Mouse (Mus musculus): ENCODE results near the gene Ugt1a5. TPM values are rescaled to one million over a fixed set of nuclear protein-coding genes. Genes with fewer than 3 reads are reported as not detected.

Ugt1a5 gene
- total RNA-seq, 1 experiment = not detected

DNA sequence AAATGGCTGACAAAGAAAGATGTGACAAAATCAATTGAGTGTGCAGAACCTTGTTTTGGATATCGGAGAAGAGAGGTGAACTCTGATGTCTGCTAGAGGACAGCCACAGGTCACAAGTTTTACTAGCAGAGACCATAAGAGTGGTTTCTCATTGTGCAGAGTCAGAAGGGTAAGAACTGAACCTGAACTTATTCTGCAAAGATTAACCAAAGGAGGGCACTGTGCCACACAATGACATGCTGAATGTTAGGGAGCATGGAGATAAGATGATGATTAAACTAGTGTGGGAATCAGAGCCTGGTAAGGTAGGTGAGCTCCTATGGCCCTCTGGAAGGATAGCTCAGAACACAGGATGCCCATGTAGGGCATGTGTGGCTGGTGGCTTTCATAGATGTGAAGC is 29.9 kb downstream of the Ugt1a5 start:
- in situ Hi-C loops (cut with MboI; ENCODE audit: low sequenced_read_pairs in 2 of 2, unreplicated experiment in 2 of 2) = no loop called here
- no peak for TF ChIP-seq CHD2 (IDR thresholded peaks at IDR 0.05; ENCODE audit: low read depth, low read length)
- TF ChIP-seq HCFC1 (IDR thresholded peaks at IDR 0.05; ENCODE audit: borderline replicate concordance, insufficient read depth, low read length) = no peak
- no peak for TF ChIP-seq ZNF384 (IDR thresholded peaks at IDR 0.05; ENCODE audit: low read depth, low read length)
- TF ChIP-seq MAFK (IDR thresholded peaks at IDR 0.05; ENCODE audit: insufficient read depth, low read depth, low read length) = no peak
- TF ChIP-seq ZC3H11A (IDR thresholded peaks at IDR 0.05; ENCODE audit: borderline replicate concordance, low read depth, low read length) = no peak
- Histone ChIP-seq H3K4me1 (ENCODE audit: control insufficient read depth in 2 of 2, insufficient read depth in 2 of 2, low read length in 2 of 2, poor library complexity in 1 of 2) (peaks cover 0 to 2% of the 10 kb centered on the region in 2 experiments; a peak in 1 of 4 replicates), H3K9ac (ENCODE audit: insufficient read depth, low read depth, low read length, poor library complexity, severe bottlenecking) (no peak overlapping the region), H3K27ac (ENCODE audit: insufficient read depth, low read depth, low read length, poor library complexity, severe bottlenecking) (no peak overlapping the region), H3K36me3 (ENCODE audit: control insufficient read depth, insufficient read depth, low read length, poor library complexity, severe bottlenecking) (no peaks in the 10 kb centered on the region), H3K4me3 (ENCODE audit: insufficient read depth in 1 of 2, low read depth in 1 of 2, low read length in 2 of 2, poor library complexity in 1 of 2, severe bottlenecking in 1 of 2) (no peak overlapping the region), H3K9me3 (ENCODE audit: control insufficient read depth, insufficient read depth, low read depth, low read length) (no peaks in the 10 kb centered on the region)
- DNase-seq (ENCODE audit: low read depth, low spot score) = no peak

DNA sequence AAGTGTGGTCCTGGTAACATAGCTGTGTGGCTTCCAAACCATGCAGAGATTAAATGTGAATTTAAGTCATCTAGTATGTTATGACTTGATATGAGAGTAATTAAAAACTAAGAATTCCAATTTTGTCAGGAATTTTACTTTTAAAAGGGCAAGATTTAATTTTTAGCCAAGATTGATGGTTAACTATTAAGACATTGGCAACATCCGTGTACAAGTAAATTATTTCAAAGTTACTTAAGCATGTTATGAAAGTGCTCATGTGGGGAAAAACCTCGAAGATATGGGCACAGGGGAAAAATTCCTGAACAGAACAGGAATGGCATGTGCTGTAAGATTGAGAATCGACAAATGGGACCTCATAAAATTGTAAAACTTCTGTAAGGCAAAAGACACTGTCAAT is 31.6 kb downstream of the Ugt1a5 start:
- no peak for DNase-seq (ENCODE audit: low read depth, low spot score)
- in situ Hi-C loops (cut with MboI; ENCODE audit: low sequenced_read_pairs in 2 of 2, unreplicated experiment in 2 of 2) = no loop called here
- H3K27ac ChIP-seq (ENCODE audit: insufficient read depth, low read depth, low read length, poor library complexity, severe bottlenecking) = no peak overlapping the region
- H3K4me3 ChIP-seq (ENCODE audit: insufficient read depth in 1 of 2, low read depth in 1 of 2, low read length in 2 of 2, poor library complexity in 1 of 2, severe bottlenecking in 1 of 2) = no peak overlapping the region
- peaks cover 0 to under 1% of the 10 kb centered on the region in 2 experiments; a peak in 1 of 4 replicates for H3K4me1 ChIP-seq (ENCODE audit: control insufficient read depth in 2 of 2, insufficient read depth in 2 of 2, low read length in 2 of 2, poor library complexity in 1 of 2)
- no peak overlapping the region for H3K9ac ChIP-seq (ENCODE audit: insufficient read depth, low read depth, low read length, poor library complexity, severe bottlenecking)
- H3K36me3 ChIP-seq (ENCODE audit: control insufficient read depth, insufficient read depth, low read length, poor library complexity, severe bottlenecking) = no peaks in the 10 kb centered on the region
- TF ChIP-seq ZC3H11A (IDR thresholded peaks at IDR 0.05; ENCODE audit: borderline replicate concordance, low read depth, low read length) (no peak), ZNF384 (IDR thresholded peaks at IDR 0.05; ENCODE audit: low read depth, low read length) (no peak), CHD2 (IDR thresholded peaks at IDR 0.05; ENCODE audit: low read depth, low read length) (no peak), HCFC1 (IDR thresholded peaks at IDR 0.05; ENCODE audit: borderline replicate concordance, insufficient read depth, low read length) (no peak), MAFK (IDR thresholded peaks at IDR 0.05; ENCODE audit: insufficient read depth, low read depth, low read length) (no peak)
- no peaks in the 10 kb centered on the region for H3K9me3 ChIP-seq (ENCODE audit: control insufficient read depth, insufficient read depth, low read depth, low read length)

DNA sequence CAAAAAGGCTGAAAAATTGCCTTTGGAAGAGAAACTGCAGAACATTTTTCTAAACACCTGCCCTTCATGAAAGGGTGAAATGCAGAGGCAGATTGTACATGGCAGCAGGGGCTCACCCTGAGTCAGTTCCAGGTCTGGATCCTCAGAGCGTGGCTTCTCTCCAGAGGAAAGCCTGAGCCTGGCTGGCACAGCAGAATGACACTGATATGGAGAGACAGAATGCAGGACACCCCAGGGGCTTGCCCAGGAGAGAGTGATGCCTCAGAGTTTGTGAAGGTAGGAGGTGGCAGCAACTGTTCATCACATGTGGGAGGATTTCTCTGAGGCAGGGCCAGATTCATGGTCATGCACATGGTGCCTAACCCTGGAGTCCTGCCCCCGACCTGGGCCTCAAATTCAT is 34.2 kb downstream of the Ugt1a5 start:
- TF ChIP-seq CHD2 (IDR thresholded peaks at IDR 0.05; ENCODE audit: low read depth, low read length) = no peak
- TF ChIP-seq HCFC1 (IDR thresholded peaks at IDR 0.05; ENCODE audit: borderline replicate concordance, insufficient read depth, low read length) = no peak
- no peak for TF ChIP-seq ZC3H11A (IDR thresholded peaks at IDR 0.05; ENCODE audit: borderline replicate concordance, low read depth, low read length)
- no peak for TF ChIP-seq MAFK (IDR thresholded peaks at IDR 0.05; ENCODE audit: insufficient read depth, low read depth, low read length)
- TF ChIP-seq ZNF384 (IDR thresholded peaks at IDR 0.05; ENCODE audit: low read depth, low read length) = no peak
- Histone ChIP-seq H3K9ac (ENCODE audit: insufficient read depth, low read depth, low read length, poor library complexity, severe bottlenecking) (no peak overlapping the region), H3K9me3 (ENCODE audit: control insufficient read depth, insufficient read depth, low read depth, low read length) (no peaks in the 10 kb centered on the region), H3K4me1 (ENCODE audit: control insufficient read depth in 2 of 2, insufficient read depth in 2 of 2, low read length in 2 of 2, poor library complexity in 1 of 2) (no peaks in the 10 kb centered on the region), H3K27ac (ENCODE audit: insufficient read depth, low read depth, low read length, poor library complexity, severe bottlenecking) (no peak overlapping the region), H3K4me3 (ENCODE audit: insufficient read depth in 1 of 2, low read depth in 1 of 2, low read length in 2 of 2, poor library complexity in 1 of 2, severe bottlenecking in 1 of 2) (no peak overlapping the region), H3K36me3 (ENCODE audit: control insufficient read depth, insufficient read depth, low read length, poor library complexity, severe bottlenecking) (no peaks in the 10 kb centered on the region)
- no peak for DNase-seq (ENCODE audit: low read depth, low spot score)
- in situ Hi-C loops (cut with MboI; ENCODE audit: low sequenced_read_pairs in 2 of 2, unreplicated experiment in 2 of 2) = no loop called here

GRCm38 (mm10) chr1:88200456-88200855 is 34.6 kb downstream of the Ugt1a5 start, which contains the start of gene Ugt1a2:
Gene Ugt1a2, plus strand, starts transcription at chr1:88200601.
- TF ChIP-seq CHD2 (IDR thresholded peaks at IDR 0.05; ENCODE audit: low read depth, low read length) (no peak), MAFK (IDR thresholded peaks at IDR 0.05; ENCODE audit: insufficient read depth, low read depth, low read length) (no peak), ZC3H11A (IDR thresholded peaks at IDR 0.05; ENCODE audit: borderline replicate concordance, low read depth, low read length) (no peak), ZNF384 (IDR thresholded peaks at IDR 0.05; ENCODE audit: low read depth, low read length) (no peak), HCFC1 (IDR thresholded peaks at IDR 0.05; ENCODE audit: borderline replicate concordance, insufficient read depth, low read length) (no peak)
- no peak for DNase-seq (ENCODE audit: low read depth, low spot score)
- Histone ChIP-seq H3K36me3 (ENCODE audit: control insufficient read depth, insufficient read depth, low read length, poor library complexity, severe bottlenecking) (no peaks in the 10 kb centered on the region), H3K9ac (ENCODE audit: insufficient read depth, low read depth, low read length, poor library complexity, severe bottlenecking) (no peak within 1 kb of the TSS), H3K27ac (ENCODE audit: insufficient read depth, low read depth, low read length, poor library complexity, severe bottlenecking) (no peak within 1 kb of the TSS), H3K4me3 (ENCODE audit: insufficient read depth in 1 of 2, low read depth in 1 of 2, low read length in 2 of 2, poor library complexity in 1 of 2, severe bottlenecking in 1 of 2) (no peak within 1 kb of the TSS), H3K9me3 (ENCODE audit: control insufficient read depth, insufficient read depth, low read depth, low read length) (no peaks in the 10 kb centered on the region), H3K4me1 (ENCODE audit: control insufficient read depth in 2 of 2, insufficient read depth in 2 of 2, low read length in 2 of 2, poor library complexity in 1 of 2) (no peaks in the 10 kb centered on the region)
- in situ Hi-C loops (cut with MboI; ENCODE audit: low sequenced_read_pairs in 2 of 2, unreplicated experiment in 2 of 2) = no loop called here

All from ES-E14 (cell line).